Mouse (Mus musculus): ENCODE measurements at regions not wholly inside any gene's neighbourhood (a gene's known extent, or its start where the extent isn't known, plus 50 kb on each side); places are given as distances from the start of the nearest gene placed in this dataset.
"Not testable (repeated sequence)": the region's sequence is repeated elsewhere in the genome, so short reads cannot be mapped to it uniquely, and the experiment has no call there.

DNA sequence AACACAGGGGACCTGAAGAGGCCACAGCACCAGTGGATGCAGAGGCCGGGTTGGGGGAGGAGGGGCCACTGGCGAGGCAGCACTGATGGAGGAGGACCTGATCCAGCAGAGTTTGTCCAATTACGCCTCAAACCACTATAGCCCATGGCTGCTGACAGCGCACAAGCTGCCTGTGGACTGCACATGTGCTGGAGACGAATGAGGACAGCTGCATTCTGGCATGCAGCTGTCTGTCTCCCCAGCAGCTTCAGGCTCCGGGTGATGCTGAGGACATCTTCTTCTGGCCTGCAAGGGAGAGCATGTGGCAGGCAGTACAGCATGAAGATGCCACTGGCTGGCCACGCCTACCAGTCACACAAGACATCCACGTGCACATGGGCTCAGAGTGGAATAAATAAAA, 1055.2 kb downstream of the Basp1 start:
- in situ Hi-C loops (cut with MboI) = no loop called here

GRCm38 (mm10) chr15:24348975-24349560, 1064.5 kb downstream of the Basp1 start:
- in situ Hi-C loops (cut with MboI) = no loop called here

DNA sequence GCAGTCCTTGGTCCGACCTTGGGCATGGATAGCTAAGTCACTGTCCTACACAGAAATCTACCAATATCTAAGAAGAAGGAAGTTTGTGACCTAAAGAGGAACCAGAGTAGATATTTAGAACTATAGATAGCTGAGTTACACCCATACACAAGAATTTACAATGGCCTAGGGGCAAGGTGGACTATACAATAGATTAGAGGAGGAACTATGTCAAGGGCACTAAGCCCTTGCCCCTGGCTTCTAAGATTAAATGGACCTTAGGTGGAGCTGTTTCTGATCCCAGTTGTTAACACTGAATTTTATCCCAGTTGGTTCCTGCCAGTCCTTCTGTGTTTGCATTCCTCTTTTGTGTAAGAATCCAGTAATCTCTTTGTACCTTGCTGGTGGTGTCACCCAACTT, 1077.7 kb downstream of the Basp1 start:
- in situ Hi-C loops (cut with MboI) = not testable (repeated sequence)

GRCm38 (mm10) chr15:24303123-24303522, 1110.4 kb downstream of the Basp1 start:
- in situ Hi-C loops (cut with MboI) = not testable (repeated sequence)

GRCm38 (mm10) chr15:24297236-24297635, 1116.3 kb downstream of the Basp1 start:
- in situ Hi-C loops (cut with MboI) = no loop called here

DNA sequence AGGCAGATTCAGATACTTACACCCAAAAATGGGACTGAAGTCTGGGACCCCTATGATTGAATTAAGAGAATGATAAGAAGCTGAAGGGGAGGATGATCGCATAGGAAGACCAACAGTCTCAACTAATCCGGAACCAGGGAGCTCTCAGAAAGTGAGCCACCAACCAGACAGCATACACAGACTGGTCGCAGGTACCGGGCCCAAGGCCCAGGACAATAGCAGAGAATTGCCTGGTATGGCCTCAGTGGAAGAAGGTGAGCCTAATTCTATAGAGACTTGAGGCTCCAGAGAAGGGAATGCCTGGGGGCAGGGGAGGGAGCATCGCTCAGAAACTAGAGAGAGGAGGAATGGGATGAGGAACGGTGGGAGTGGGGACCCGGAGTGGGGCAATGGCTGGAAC, 1116.8 kb downstream of the Basp1 start:
- in situ Hi-C loops (cut with MboI) = no loop called here

GRCm38 (mm10) chr15:24275100-24275499, 1138.5 kb downstream of the Basp1 start:
- in situ Hi-C loops (cut with MboI) = no loop called here

DNA sequence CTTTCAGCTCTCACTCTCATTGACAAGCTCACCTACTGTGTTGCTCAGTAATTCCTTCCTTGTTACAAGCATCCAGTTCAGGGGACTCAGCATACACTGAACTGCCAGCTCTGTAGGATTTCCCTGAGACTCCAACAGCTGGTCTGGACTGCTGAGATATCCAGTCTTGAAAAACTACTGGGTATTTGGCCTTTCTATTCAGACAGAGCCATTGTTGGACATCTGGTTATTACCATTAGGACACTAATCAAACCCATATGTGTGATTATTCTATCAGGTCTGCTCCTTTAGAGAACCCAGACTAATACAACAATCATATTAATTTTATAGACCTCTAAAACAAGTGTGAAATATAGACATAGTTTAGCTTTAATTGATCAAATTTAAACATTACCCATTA, 1146.2 kb downstream of the Basp1 start:
- in situ Hi-C loops (cut with MboI) = no loop called here

All from mature B cell (primary cell).